Mouse (Mus musculus): ENCODE measurements around the gene Setd1a. TPM values are rescaled to one million over a fixed set of nuclear protein-coding genes. Genes with fewer than 3 reads are reported as not detected.
A peak's percentile ranks its signal among the peaks of the same experiment; 100 is the strongest.
"Not testable (repeated sequence)": the region's sequence is repeated elsewhere in the genome, so short reads cannot be mapped to it uniquely, and the experiment has no call there.

Gene Setd1a
- polyA plus RNA-seq, 2 experiments, result 27.3 to 29.7 TPM

DNA sequence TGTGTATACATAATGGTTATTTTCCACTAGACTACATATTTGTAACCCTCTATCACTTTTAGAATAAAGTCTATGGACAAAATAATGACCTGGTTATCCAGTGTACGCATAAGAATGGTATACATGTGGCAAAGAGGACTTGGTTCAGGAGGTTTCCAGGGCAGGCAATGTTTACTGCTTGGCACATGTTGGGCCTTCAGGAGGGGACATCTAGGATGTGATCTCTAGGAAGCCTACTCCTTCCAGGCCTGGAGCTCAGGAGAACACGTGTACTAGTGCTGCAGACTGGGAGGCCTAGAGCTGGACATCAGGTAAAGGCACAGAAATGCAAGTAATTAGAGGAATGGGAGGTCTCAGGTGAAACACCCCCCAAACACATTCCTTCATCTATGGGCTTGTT lies 59.1 kb downstream of the Setd1a start:
- ATAC-seq (ENCODE audit: low FRiP score, low read depth), result no peak
- no peak for DNase-seq (ENCODE audit: low spot score)
- no peaks in the 10 kb centered on the region for H3K27me3 ChIP-seq (ENCODE audit: control insufficient read depth, insufficient read depth, low read length)
- 74% methylated on average over 2 of the region's 2 CpGs for WGBS
- TF ChIP-seq POLR2A (IDR thresholded peaks at IDR 0.05; ENCODE audit: borderline replicate concordance, extremely low read depth, insufficient read depth, insufficient read length), result no peak
- no peak overlapping the region for H3K4me2 ChIP-seq (replicated peaks; ENCODE audit: low read depth, low read length, severe bottlenecking)
- H3K4me1 ChIP-seq (ENCODE audit: control insufficient read depth, insufficient read depth, low read length), result 0 out of 2 replicates have a peak, but pooled peaks cover 2% of the 10 kb centered on the region
- no peak overlapping the region for H3K27ac ChIP-seq (replicated peaks; ENCODE audit: low read depth, low read length)
- H3K4me3 ChIP-seq (replicated peaks; ENCODE audit: low read length), result no peak overlapping the region
- no peak overlapping the region for H3K9ac ChIP-seq (ENCODE audit: low read depth, low read length, severe bottlenecking)
- H3K36me3 ChIP-seq (ENCODE audit: control insufficient read depth, insufficient read depth, low read length), result no peaks in the 10 kb centered on the region
- no peaks in the 10 kb centered on the region for H3K9me3 ChIP-seq (ENCODE audit: control insufficient read depth, low read length)

DNA sequence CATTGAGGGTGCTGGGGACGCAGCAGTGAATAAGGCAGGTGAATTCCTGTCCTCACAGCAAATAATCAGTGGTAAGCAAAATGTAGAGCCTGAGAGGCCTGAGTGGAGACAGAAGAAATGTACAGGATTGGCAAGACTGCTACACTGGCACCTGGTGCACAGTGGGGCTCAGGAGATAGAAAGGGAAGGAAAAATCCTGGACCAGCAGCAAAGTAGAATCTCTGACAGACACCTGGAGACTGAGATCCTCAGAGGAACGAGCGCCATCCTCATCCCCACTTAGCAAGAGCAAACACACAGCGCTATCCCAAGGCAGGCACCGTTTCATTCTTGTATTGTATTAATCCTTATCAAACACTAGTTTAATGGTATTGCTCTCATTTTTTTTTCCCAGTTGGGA lies 61.0 kb downstream of the Setd1a start:
- Histone ChIP-seq H3K4me1 (ENCODE audit: control insufficient read depth, insufficient read depth, low read length) (0 out of 2 replicates have a peak, but pooled peaks cover 8% of the 10 kb centered on the region), H3K9me3 (ENCODE audit: control insufficient read depth, low read length) (no peaks in the 10 kb centered on the region), H3K9ac (ENCODE audit: low read depth, low read length, severe bottlenecking) (no peak overlapping the region), H3K27ac (replicated peaks; ENCODE audit: low read depth, low read length) (no peak overlapping the region), H3K36me3 (ENCODE audit: control insufficient read depth, insufficient read depth, low read length) (no peaks in the 10 kb centered on the region), H3K27me3 (ENCODE audit: control insufficient read depth, insufficient read depth, low read length) (no peaks in the 10 kb centered on the region), H3K4me3 (replicated peaks; ENCODE audit: low read length) (no peak overlapping the region), H3K4me2 (replicated peaks; ENCODE audit: low read depth, low read length, severe bottlenecking) (no peak overlapping the region)
- ATAC-seq (ENCODE audit: low FRiP score, low read depth) (no peak), DNase-seq (ENCODE audit: low spot score) (no peak)
- 90% methylated on average over 5 of the region's 5 CpGs for WGBS
- no peak for TF ChIP-seq POLR2A (IDR thresholded peaks at IDR 0.05; ENCODE audit: borderline replicate concordance, extremely low read depth, insufficient read depth, insufficient read length)

DNA sequence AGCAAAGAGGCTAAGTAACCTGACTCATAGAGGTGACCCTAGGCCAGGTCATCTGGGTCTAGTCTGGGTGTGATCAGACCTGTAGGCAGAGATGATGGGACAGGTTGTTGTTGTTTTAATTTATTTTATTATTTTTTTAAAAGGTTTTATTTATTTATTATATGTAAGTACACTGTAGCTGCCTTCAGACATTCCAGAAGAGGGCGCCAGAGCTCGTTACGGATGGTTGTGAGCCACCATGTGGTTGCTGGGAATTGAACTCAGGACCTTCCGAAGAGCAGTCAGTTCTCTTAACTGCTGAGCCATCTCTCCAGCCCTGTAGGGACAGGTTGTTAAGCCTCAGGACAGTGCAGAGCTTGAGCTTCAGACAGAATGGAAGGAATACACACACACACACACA lies 61.4 kb downstream of the Setd1a start:
- H3K9ac ChIP-seq (ENCODE audit: low read depth, low read length, severe bottlenecking); H3K9me3 ChIP-seq (ENCODE audit: control insufficient read depth, low read length); H3K4me3 ChIP-seq (replicated peaks; ENCODE audit: low read length); H3K27me3 ChIP-seq (ENCODE audit: control insufficient read depth, insufficient read depth, low read length); H3K4me2 ChIP-seq (replicated peaks; ENCODE audit: low read depth, low read length, severe bottlenecking); DNase-seq (ENCODE audit: low spot score); H3K27ac ChIP-seq (replicated peaks; ENCODE audit: low read depth, low read length); H3K36me3 ChIP-seq (ENCODE audit: control insufficient read depth, insufficient read depth, low read length); ATAC-seq (ENCODE audit: low FRiP score, low read depth): not testable (repeated sequence)
- H3K4me1 ChIP-seq (ENCODE audit: control insufficient read depth, insufficient read depth, low read length), result 0 out of 2 replicates have a peak, but pooled peaks cover 12% of the 10 kb centered on the region
- 76% methylated on average over 4 of the region's 4 CpGs for WGBS

DNA sequence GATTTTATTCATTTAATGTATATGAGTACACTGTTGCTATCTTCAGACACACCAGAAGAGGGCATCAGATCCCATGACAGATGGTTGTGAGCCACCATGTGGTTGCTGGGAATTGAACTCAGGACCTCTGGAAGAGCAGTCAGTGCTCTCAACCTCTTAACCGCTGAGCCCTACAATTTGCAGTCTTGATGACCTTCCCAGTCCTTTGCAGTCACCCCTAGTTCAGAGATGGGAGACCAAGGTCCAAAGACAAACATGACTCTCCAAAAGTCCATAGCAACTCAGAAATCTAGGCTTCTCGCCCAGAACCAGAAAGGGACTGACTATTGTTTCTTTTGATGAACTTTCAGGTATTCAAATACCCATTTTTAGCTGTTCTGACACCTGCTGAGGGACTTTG lies 63.6 kb downstream of the Setd1a start:
- H3K9ac ChIP-seq (ENCODE audit: low read depth, low read length, severe bottlenecking); H3K4me3 ChIP-seq (replicated peaks; ENCODE audit: low read length); H3K27ac ChIP-seq (replicated peaks; ENCODE audit: low read depth, low read length); H3K27me3 ChIP-seq (ENCODE audit: control insufficient read depth, insufficient read depth, low read length); DNase-seq (ENCODE audit: low spot score); H3K9me3 ChIP-seq (ENCODE audit: control insufficient read depth, low read length); H3K4me2 ChIP-seq (replicated peaks; ENCODE audit: low read depth, low read length, severe bottlenecking); ATAC-seq (ENCODE audit: low FRiP score, low read depth): not testable (repeated sequence)
- H3K4me1 ChIP-seq (ENCODE audit: control insufficient read depth, insufficient read depth, low read length), result 0 out of 2 replicates have a peak, but pooled peaks cover 12% of the 10 kb centered on the region
- peaks cover 14% of the 10 kb centered on the region; the same call in 1 of the 2 replicates for H3K36me3 ChIP-seq (ENCODE audit: control insufficient read depth, insufficient read depth, low read length)
- 90% methylated on average over 2 of the region's 2 CpGs for WGBS

DNA sequence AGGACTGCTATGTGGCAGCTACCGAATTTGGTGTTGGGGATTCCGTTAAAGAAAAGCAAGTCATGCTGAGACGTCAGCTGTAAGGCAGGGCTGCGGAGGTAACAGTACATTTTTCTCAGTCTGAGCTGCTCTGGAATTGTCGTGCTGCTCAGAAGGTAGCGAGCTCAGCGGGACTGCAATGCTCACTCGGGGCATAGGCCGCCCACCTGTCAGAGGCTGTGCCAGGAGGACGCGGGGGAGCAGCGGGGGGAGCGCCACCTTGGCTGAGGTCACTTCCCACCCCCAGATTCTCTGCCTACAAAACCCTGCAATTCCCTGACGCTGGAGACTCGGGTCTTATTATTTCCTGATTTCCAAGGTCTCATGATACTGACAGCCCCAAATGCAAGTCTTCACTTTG lies 64.4 kb downstream of the Setd1a start:
- Histone ChIP-seq H3K4me2 (replicated peaks; ENCODE audit: low read depth, low read length, severe bottlenecking) (peak overlapping the region; percentile 93), H3K27ac (replicated peaks; ENCODE audit: low read depth, low read length) (peak overlapping the region; percentile 90), H3K4me3 (replicated peaks; ENCODE audit: low read length) (peak overlapping the region; percentile 75), H3K4me1 (ENCODE audit: control insufficient read depth, insufficient read depth, low read length) (0 out of 2 replicates have a peak, but pooled peaks cover 12% of the 10 kb centered on the region), H3K27me3 (ENCODE audit: control insufficient read depth, insufficient read depth, low read length) (no peaks in the 10 kb centered on the region), H3K9ac (ENCODE audit: low read depth, low read length, severe bottlenecking) (peak overlapping the region; percentile 69), H3K9me3 (ENCODE audit: control insufficient read depth, low read length) (no peaks in the 10 kb centered on the region), H3K36me3 (ENCODE audit: control insufficient read depth, insufficient read depth, low read length) (peaks cover 20% of the 10 kb centered on the region; the same call in 1 of the 2 replicates)
- peak; percentile 6 for ATAC-seq (ENCODE audit: low FRiP score, low read depth)
- TF ChIP-seq POLR2A (IDR thresholded peaks at IDR 0.05; ENCODE audit: borderline replicate concordance, extremely low read depth, insufficient read depth, insufficient read length), result no peak
- WGBS, result 4% methylated on average over 15 of the region's 15 CpGs
- no peak for DNase-seq (ENCODE audit: low spot score)

Data from limb, embryonic 14.5 days (tissue).